Mouse (Mus musculus): ENCODE measurements around the gene Speer4b.

DNA sequence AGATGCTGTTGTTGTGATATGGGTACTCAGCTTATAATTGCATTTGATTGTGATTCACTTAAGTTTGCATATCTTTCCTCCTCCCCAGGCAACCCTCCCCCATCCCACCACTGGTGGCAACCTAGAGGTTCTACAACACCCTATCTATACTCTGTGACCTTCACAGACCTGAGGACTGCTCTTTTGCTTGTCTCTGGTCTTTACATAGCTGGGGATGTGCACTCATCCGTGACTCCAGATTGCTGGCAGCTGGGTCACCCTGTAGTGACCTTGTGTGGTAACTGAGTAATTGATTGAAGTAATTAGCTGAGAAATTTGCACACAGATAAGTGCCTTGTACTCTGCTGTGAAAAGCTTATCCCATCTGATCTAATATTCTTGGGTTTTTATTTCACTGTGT is 15.1 kb downstream of the Speer4b start:
- TF ChIP-seq POLR2A (IDR thresholded peaks at IDR 0.05; ENCODE audit: borderline replicate concordance, insufficient read depth, low read length) (no peak), CTCF (IDR thresholded peaks at IDR 0.05; ENCODE audit: borderline replicate concordance, insufficient read depth, low read depth, low read length) (no peak)
